Mouse (Mus musculus) forebrain, embryonic 14.5 days (tissue): Measurements from ENCODE around the gene Traf5. TPM values are rescaled to one million over a fixed set of nuclear protein-coding genes. Genes with fewer than 3 reads are reported as not detected.
A peak's percentile ranks its signal among the peaks of the same experiment; 100 is the strongest.

Experiments
- ATAC-seq: fragments of 200-750 bp; cut with Nextera tagmentation; 2 replicates; pipeline ENCODE4 v1.8.0; 2017; ENCODE audit warnings: mild to moderate bottlenecking, moderate library complexity
- DNase-seq: peaks from one replicate; pipeline ENCODE4 v3.0.0-alpha.2; 2015; ENCODE audit warnings: low spot score
- H3K27ac ChIP-seq: fragments of 300-500 bp; sonication (generic); 2 replicates; pipeline ENCODE4 v1.5.1; 2014; ENCODE audit warnings: low read depth, mild to moderate bottlenecking, control low read depth, low read length, moderate library complexity
- H3K27me3 ChIP-seq: fragments of 300-500 bp; sonication (generic); replicated peaks from 2 replicates; pipeline ENCODE4 v1.6.1; 2014; ENCODE audit warnings: low read length, control low read depth, mixed read lengths; ENCODE audit not compliant: control insufficient read depth, insufficient read depth
- H3K36me3 ChIP-seq: fragments of 300-500 bp; sonication (generic); 2 replicates; pipeline ENCODE4 v1.6.1; 2014; ENCODE audit warnings: low read length, control low read depth; ENCODE audit not compliant: control insufficient read depth, insufficient read depth
- H3K4me1 ChIP-seq: fragments of 300-500 bp; sonication (generic); 2 replicates; pipeline ENCODE4 v1.6.1; 2014; ENCODE audit warnings: antibody characterized with exemption, low read length, control low read depth; ENCODE audit not compliant: control insufficient read depth, insufficient read depth
- H3K4me2 ChIP-seq: fragments of 300-500 bp; sonication (generic); 2 replicates; pipeline ENCODE4 v1.6.1; 2014; ENCODE audit warnings: mild to moderate bottlenecking, control low read depth, low read length
- H3K4me3 ChIP-seq: fragments of 300-500 bp; sonication (generic); 2 replicates; pipeline ENCODE4 v1.5.1; 2014; ENCODE audit warnings: low read depth, low read length, control low read depth
- H3K9ac ChIP-seq: fragments of 300-500 bp; sonication (generic); 2 replicates; pipeline ENCODE4 v1.6.1; 2014; ENCODE audit warnings: mild to moderate bottlenecking, low read length, control low read depth, moderate library complexity
- H3K9me3 ChIP-seq: fragments of 300-500 bp; sonication (generic); replicated peaks from 2 replicates; pipeline ENCODE4 v1.6.1; 2016; ENCODE audit warnings: low read length, control low read depth, mixed read lengths; ENCODE audit not compliant: control insufficient read depth
- WGBS: fragments of 180-500 bp; shearing (Covaris S2); extraction: QIAGEN DNeasy Blood & Tissue Kit; methylation state at CpG from one replicate; pipeline ENCODE4 v1.1.7; 2014; 5-methylcytosine and 5-hydroxymethylcytosine counted together
- polyA plus RNA-seq: library from polyadenylated mRNA; unstranded; fragments of >200 nt; fragmentation: Nextera tagmentation; extraction: Ambion mirVana; gene quantifications from 2 replicates; pipeline ENCODE4 v1.2.1, GENCODE M21; 2014

The Traf5 gene
- polyA plus RNA-seq, 1 experiment from 2014 or later = 3.3 TPM

DNA sequence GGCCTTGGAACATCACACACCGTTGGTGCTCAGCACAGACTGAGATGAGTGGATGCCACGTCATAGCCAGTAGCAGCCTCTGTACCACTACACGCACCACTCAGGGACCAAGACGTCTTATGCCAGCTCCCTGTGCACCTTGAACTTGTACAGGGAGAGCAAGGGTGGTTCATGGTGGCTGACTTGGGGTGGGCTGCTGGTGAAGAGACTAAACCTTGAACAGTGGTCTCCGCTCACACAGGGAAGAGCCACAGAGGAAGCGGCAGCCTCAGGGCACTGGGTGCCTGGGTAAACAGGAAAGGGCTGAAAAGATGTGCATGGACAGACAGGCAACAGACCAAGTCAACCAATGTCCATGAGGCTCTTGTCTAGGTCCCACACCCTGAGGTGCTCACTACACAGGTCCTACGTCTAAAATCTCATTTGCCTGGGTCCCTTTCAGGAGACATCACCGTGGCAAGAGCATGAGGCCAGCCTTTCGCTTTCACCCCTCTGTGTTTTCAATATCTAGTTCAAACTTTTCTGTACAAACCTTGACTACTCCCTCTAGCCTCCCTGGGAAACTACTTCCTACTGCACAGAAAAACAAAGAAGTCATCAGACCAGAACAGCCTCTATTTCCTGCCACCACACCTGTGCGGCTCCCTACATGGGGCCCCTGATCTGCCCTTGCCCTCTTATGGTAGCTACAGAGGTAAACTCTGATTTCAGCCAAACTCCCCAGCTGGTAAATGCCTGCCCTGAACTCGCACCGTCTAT is 5.9 kb downstream of the Traf5 start:
- ATAC-seq (no peak), DNase-seq (no peak)
- H3K4me2 ChIP-seq = no peak overlapping the region
- H3K4me1 ChIP-seq = no peaks in the 10 kb centered on the region
- no peaks in the 10 kb centered on the region for H3K9me3 ChIP-seq
- no peaks in the 10 kb centered on the region for H3K36me3 ChIP-seq
- WGBS = 88% methylated on average over 12 of the region's 12 CpGs
- no peak overlapping the region for H3K4me3 ChIP-seq
- H3K9ac ChIP-seq = no peak overlapping the region
- no peak overlapping the region for H3K27ac ChIP-seq
- peaks cover 8% of the 10 kb centered on the region; the same call in 1 of the 2 replicates for H3K27me3 ChIP-seq

DNA sequence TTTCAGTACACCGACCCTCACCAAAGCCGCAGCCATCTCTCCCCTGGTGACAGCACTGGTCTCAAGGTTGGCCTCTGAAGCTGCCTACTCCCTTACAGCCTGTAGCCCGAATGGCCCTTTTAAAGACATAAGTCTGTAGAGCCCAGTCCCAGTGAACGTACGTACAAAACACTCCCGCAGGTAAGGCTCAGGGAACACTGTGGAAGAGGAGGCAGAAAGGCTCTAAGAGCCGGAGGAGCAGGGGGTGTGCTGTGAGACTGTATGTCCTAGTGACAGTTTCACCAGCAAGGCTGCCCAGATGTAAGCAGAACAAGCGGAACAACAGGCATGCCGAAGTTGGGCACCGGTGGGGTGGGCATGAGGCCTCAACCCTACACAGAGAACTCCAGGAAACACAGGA is 7.1 kb downstream of the Traf5 start:
- DNase-seq = no peak
- 91% methylated on average over 10 of the region's 10 CpGs for WGBS
- no peaks in the 10 kb centered on the region for H3K4me1 ChIP-seq
- no peaks in the 10 kb centered on the region for H3K36me3 ChIP-seq
- no peak overlapping the region for H3K4me3 ChIP-seq
- no peak overlapping the region for H3K4me2 ChIP-seq
- no peak overlapping the region for H3K27ac ChIP-seq
- no peak overlapping the region for H3K9ac ChIP-seq
- no peak for ATAC-seq
- H3K9me3 ChIP-seq = no peaks in the 10 kb centered on the region
- H3K27me3 ChIP-seq = no peaks in the 10 kb centered on the region

DNA sequence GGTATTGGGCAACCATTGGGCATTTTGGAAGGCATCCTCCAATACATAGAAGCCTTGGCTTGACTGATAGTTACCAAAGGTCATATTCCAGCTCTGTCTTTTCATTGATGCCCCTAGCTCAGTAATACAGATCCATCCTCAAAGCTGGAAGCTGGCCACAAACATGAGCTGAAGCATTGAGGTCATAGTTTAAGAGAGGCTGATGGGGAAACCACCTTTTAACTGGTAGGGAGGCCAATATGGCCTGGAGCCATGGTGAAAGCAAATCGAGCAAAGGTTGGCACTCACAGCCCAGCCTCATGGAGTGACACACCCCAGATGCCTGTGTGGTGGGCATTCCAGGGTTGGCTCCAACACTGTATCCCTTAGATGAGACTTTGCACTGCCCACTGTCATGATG is 9.7 kb downstream of the Traf5 start:
- ATAC-seq = no peak
- Histone ChIP-seq H3K9ac (no peak overlapping the region), H3K4me2 (no peak overlapping the region), H3K36me3 (no peaks in the 10 kb centered on the region), H3K27me3 (no peaks in the 10 kb centered on the region), H3K4me1 (no peaks in the 10 kb centered on the region), H3K27ac (no peak overlapping the region), H3K9me3 (no peaks in the 10 kb centered on the region), H3K4me3 (no peak overlapping the region)
- DNase-seq = no peak
- 90% methylated on average over 1 of the region's 1 CpGs for WGBS

DNA sequence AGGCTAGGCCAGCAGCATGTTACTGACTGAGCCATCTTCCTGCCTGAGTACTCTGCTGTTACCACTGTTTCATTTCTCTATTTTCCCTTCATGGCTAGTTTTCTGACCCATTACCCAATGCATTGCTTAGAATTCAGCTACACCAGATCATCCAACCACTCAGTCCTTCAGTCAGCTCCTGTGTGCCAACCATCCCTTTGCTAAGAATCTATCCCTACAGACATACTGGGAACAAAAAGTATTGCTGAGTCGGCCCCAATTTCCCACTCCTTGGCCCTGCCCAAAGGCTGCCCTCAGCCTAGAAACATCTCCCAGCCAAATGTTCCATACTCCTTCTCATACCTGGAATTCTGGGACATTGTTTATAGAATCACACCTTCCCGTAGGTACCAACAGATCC is 11.2 kb downstream of the Traf5 start:
- H3K9ac ChIP-seq = no peak overlapping the region
- H3K27ac ChIP-seq = no peak overlapping the region
- DNase-seq = no peak
- H3K9me3 ChIP-seq = no peaks in the 10 kb centered on the region
- ATAC-seq = no peak
- WGBS = 90% methylated on average over 2 of the region's 2 CpGs
- H3K4me1 ChIP-seq = no peaks in the 10 kb centered on the region
- H3K27me3 ChIP-seq = no peaks in the 10 kb centered on the region
- H3K4me2 ChIP-seq = no peak overlapping the region
- no peak overlapping the region for H3K4me3 ChIP-seq
- H3K36me3 ChIP-seq = no peaks in the 10 kb centered on the region

DNA sequence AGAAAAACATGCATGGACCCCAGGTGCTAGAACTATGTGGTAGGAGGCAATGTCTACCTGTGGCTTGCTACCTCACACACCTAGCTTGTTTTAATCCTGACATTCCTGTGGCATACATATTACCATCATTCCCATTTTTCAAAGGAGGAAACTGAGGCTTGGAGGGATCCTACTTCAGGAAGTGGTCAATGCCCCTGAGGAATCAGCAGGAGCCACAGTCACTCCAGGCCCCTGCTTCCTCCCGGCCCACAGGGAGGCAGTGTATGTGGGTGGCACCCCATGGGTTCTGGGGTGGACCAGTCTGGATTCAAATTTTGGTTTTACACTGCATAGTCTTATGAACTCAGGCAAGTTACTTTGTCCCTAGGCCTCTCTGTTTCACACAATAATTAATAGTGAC is 13.2 kb downstream of the Traf5 start:
- DNase-seq = no peak
- Histone ChIP-seq H3K4me2 (no peak overlapping the region), H3K27ac (no peak overlapping the region), H3K9me3 (no peaks in the 10 kb centered on the region), H3K27me3 (no peaks in the 10 kb centered on the region), H3K4me1 (0 out of 2 replicates have a peak, but pooled peaks cover 5% of the 10 kb centered on the region), H3K36me3 (no peaks in the 10 kb centered on the region), H3K4me3 (no peak overlapping the region), H3K9ac (no peak overlapping the region)
- ATAC-seq = no peak
- 92% methylated on average over 1 of the region's 1 CpGs for WGBS

DNA sequence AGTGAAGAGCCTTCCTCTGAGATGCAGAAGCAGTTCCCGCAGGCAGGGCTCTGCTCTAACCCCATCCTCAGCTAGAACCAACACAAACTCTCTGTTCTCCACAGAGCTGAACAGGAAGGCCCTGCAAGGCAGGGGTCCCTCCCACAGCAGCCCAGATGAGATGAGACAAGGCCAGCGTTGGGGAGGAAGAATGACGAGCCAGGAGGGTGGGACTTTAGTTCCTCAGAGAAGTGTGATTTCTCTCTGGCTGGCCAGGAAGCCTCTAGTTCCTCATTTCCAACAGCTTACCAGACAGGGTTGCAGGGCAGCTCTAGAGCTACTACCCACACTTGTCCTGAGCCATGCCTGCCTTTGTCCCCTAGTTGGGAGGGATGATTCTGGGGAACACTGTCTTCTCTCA is 14.0 kb downstream of the Traf5 start:
- Histone ChIP-seq H3K36me3 (no peaks in the 10 kb centered on the region), H3K4me3 (no peak overlapping the region), H3K4me1 (0 out of 2 replicates have a peak, but pooled peaks cover 5% of the 10 kb centered on the region), H3K27me3 (no peaks in the 10 kb centered on the region), H3K27ac (no peak overlapping the region), H3K4me2 (no peak overlapping the region), H3K9me3 (no peaks in the 10 kb centered on the region), H3K9ac (no peak overlapping the region)
- DNase-seq = no peak
- ATAC-seq = no peak
- 64% methylated on average over 3 of the region's 3 CpGs for WGBS

DNA sequence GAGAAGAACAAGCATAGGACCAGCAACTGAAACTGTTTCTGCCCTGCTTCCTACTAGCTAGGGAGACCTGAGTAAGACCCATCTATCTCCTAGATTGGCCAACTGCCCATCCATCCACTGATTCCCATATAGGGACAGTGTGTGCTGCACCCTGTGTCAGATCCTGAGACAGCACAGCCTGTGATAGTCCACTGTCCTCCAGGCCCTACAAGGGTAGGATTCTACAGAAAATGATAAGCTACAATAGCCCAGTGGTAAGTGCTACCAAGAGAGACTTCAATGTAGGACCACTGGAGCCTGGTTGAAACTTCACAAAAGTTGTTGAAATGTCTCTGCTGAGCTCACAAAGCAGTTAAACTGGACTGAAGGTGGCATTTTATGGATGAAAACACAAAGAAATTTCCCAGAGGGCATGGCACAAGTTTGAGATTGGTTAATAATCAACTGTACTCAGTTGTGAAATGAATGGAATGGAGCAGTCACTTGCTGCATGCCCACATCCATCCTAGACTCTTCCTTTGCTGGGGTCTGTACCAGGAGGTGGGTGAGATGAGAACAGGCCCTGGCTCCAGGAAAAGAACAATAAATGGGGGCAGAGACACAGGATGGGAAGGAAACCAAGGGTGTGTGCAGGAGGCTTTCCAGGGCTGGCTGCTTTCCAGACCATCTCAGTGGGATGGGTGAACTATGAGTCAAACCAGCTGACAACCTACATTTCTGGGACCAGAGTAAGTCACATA is 15.4 kb downstream of the Traf5 start:
- no peak for ATAC-seq
- Histone ChIP-seq H3K4me2 (no peak overlapping the region), H3K36me3 (no peaks in the 10 kb centered on the region), H3K4me3 (no peak overlapping the region), H3K9me3 (no peaks in the 10 kb centered on the region), H3K27ac (no peak overlapping the region), H3K9ac (no peak overlapping the region), H3K4me1 (0 out of 2 replicates have a peak, but pooled peaks cover 5% of the 10 kb centered on the region), H3K27me3 (no peaks in the 10 kb centered on the region)
- no peak for DNase-seq

DNA sequence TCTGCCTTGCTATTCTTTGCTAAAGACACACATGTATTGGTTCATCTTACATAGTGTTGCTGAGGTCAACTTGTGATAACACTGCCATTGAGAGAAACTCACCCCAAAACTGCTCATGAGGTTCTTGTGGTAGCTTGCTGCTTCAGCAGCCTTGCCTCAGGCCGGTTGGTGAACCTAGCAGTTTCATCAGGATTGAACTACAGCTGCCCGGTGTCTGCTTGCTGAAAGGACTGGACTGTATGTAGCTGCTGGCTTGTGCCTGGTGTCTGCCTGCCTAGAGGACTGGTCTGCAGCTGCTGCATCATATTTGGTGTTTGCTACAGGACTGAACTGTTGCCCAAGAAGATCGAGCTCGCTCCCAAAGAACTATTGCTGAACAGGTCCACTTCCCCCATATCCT is 16.3 kb downstream of the Traf5 start:
- no peaks in the 10 kb centered on the region for H3K9me3 ChIP-seq
- 86% methylated on average over 4 of the region's 4 CpGs for WGBS
- DNase-seq = no peak

DNA sequence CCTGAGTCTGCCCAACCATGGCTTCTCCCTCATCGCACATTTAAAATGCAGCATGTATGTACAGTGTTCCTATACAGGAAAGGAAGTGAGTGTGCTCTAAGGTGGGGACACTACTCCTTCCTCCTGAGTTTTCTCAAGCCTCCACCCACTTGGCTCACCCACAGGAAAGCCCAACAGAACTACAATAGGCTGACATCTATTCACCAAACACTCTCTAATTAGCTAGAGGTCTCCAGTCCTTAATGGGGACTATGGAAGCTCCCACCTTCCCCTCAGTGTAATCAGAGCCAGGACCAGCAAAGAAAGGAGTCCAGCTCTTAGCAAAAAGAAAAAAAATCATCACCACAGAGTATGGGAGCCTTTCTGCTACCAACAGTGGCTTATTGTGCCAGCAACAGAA is 17.5 kb downstream of the Traf5 start:
- Histone ChIP-seq H3K27me3 (no peaks in the 10 kb centered on the region), H3K4me2 (no peak overlapping the region), H3K9ac (no peak overlapping the region), H3K4me3 (no peak overlapping the region), H3K27ac (0 out of 2 replicates have a peak overlapping the region, but pooled peaks have one; percentile 21), H3K4me1 (0 out of 2 replicates have a peak, but pooled peaks cover 5% of the 10 kb centered on the region), H3K36me3 (no peaks in the 10 kb centered on the region), H3K9me3 (no peaks in the 10 kb centered on the region)
- 27% methylated on average over 1 of the region's 1 CpGs for WGBS
- ATAC-seq (peak; percentile 32; the same call in 1 of the 2 replicates), DNase-seq (peak; percentile 55)

More for the DNA sequence above, 16.3 kb downstream of the Traf5 start:
- Histone ChIP-seq H3K27me3 (no peaks in the 10 kb centered on the region), H3K4me2 (no peak overlapping the region), H3K4me1 (0 out of 2 replicates have a peak, but pooled peaks cover 5% of the 10 kb centered on the region), H3K27ac (no peak overlapping the region), H3K9ac (no peak overlapping the region), H3K4me3 (no peak overlapping the region), H3K36me3 (no peaks in the 10 kb centered on the region)
- ATAC-seq = no peak
